Comparison of ENCODE assay signal across 1 mouse cellular context in the genomic region with DNA sequence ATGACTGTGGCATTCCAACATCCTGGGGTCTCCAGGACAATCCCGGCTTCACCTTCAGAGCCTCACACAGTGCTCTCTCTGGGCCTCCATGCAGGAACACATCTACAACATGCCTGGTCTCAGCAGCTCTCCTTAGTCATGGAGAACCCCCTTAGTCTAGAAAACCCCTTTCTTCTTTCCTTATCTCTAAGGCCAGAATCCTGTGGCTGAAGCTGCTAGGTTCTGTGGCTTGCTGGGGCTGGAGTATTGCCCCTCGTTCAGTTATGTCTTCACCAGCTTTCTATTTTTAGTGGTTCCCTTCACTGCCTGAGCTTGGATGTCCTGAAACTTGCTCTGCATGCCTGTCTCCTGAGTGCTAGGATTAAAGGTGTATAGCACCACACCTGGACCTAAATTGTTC.
TF ChIP-seq lines count a peak whose summit lies in the region.

No protein-coding gene starts in this region.

TF ChIP-seq in MEL, 35 proteins besides CTCF, POLR2A, EP300 and RAD21 (continued from another document):
- TF ChIP-seq MYB (IDR thresholded peaks at IDR 0.05; ENCODE audit: low read depth, low read length) (0 out of 2 replicates have a peak, but pooled peaks have one; percentile 36), MAX (IDR thresholded peaks at IDR 0.05; ENCODE audit: low read length) (no peak), ZKSCAN1 (IDR thresholded peaks at IDR 0.05; ENCODE audit: low read depth, low read length) (no peak), TAL1 (IDR thresholded peaks at IDR 0.05; ENCODE audit: low read length) (peak; percentile 93), NRF1 (IDR thresholded peaks at IDR 0.05; ENCODE audit: insufficient read depth, low read depth, low read length, poor library complexity, severe bottlenecking) (no peak), CHD1 (IDR thresholded peaks at IDR 0.05; ENCODE audit: low read depth, low read length) (no peak), ETS1 (IDR thresholded peaks at IDR 0.05; ENCODE audit: low read depth, low read length) (peak; percentile 73; the same call in 1 of the 2 replicates), MEF2A (IDR thresholded peaks at IDR 0.05; ENCODE audit: extremely low read depth, insufficient replicate concordance, low read depth, low read length, poor library complexity, severe bottlenecking) (peak; percentile 86), SMC3 (IDR thresholded peaks at IDR 0.05; ENCODE audit: low read depth, low read length) (no peak), USF2 (IDR thresholded peaks at IDR 0.05; ENCODE audit: borderline replicate concordance in 1 of 2, insufficient read depth in 1 of 2, low read depth in 1 of 2, low read length in 2 of 2) (no peak), JUND (IDR thresholded peaks at IDR 0.05; ENCODE audit: low read depth, low read length) (no peak), TBP (IDR thresholded peaks at IDR 0.05; ENCODE audit: low read depth, low read length) (peak; percentile 59; the same call in 1 of the 2 replicates), KAT2A (conservative IDR thresholded peaks at IDR 0.05; ENCODE audit: low read depth, low read length) (no peak)
